Mouse (Mus musculus): ENCODE results near the gene Slc23a4.

DNA sequence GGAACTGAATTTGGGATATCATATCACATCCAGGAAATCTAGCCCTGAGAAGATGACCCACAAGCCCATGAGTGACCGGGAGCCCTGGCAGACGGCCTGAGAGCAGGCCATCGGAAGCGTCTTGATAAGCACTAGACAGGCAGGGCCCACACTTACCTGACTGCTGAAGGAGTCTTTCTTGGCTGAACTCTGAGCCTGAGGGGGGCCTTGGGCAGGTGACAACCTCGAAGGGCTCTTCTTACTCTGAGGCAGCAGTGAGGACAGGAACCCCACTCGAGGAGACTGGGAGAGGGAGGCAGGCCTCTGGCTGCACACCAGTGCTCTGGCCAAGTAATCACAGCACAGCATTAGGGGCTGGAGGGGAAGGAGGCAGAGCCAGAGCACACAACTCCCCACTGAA is 83.8 kb downstream of the Slc23a4 start:
- TF ChIP-seq CTCF (conservative IDR thresholded peaks at IDR 0.05; ENCODE audit: low read length) (no peak), NANOG (IDR thresholded peaks at IDR 0.05; ENCODE audit: borderline replicate concordance, low read length) (no peak), POU5F1 (IDR thresholded peaks at IDR 0.05; ENCODE audit: borderline replicate concordance, low read length) (no peak)
